Mouse (Mus musculus) heart, embryonic 11.5 days (tissue): ENCODE results near the gene Zfp39. TPM values are rescaled to one million over a fixed set of nuclear protein-coding genes. Genes with fewer than 3 reads are reported as not detected.

Source experiments
- ATAC-seq: fragments of 200-750 bp; cut with Nextera tagmentation; replicated peaks from 2 replicates; pipeline ENCODE4 v1.8.0; 2017; ENCODE audit warnings: moderate library complexity; ENCODE audit not compliant: insufficient number of reproducible peaks, low FRiP score, low TSS enrichment
- H3K27ac ChIP-seq: fragments of 300-500 bp; sonication (generic); 2 replicates; pipeline ENCODE4 v1.5.1; 2014; ENCODE audit warnings: mild to moderate bottlenecking, low read depth, low read length
- H3K27me3 ChIP-seq: fragments of 300-500 bp; sonication (generic); 2 replicates; pipeline ENCODE4 v1.6.1; 2014; ENCODE audit warnings: mild to moderate bottlenecking, low read length, mixed read lengths; ENCODE audit not compliant: control insufficient read depth, insufficient read depth
- H3K36me3 ChIP-seq: fragments of 300-500 bp; sonication (generic); 2 replicates; pipeline ENCODE4 v1.6.1; 2014; ENCODE audit warnings: mild to moderate bottlenecking, low read length, moderate library complexity, mixed read lengths; ENCODE audit not compliant: control insufficient read depth, insufficient read depth
- H3K4me1 ChIP-seq: fragments of 300-500 bp; sonication (generic); 2 replicates; pipeline ENCODE4 v1.6.1; 2014; ENCODE audit warnings: low read length; ENCODE audit not compliant: control insufficient read depth, insufficient read depth
- H3K4me2 ChIP-seq: fragments of 300-500 bp; sonication (generic); 2 replicates; pipeline ENCODE4 v1.6.1; 2014; ENCODE audit warnings: mild to moderate bottlenecking, moderate library complexity
- H3K4me3 ChIP-seq: fragments of 300-500 bp; sonication (generic); 2 replicates; pipeline ENCODE4 v1.5.1; 2014; ENCODE audit warnings: low read depth, low read length
- H3K9ac ChIP-seq: fragments of 300-500 bp; sonication (generic); 2 replicates; pipeline ENCODE4 v1.6.1; 2014; ENCODE audit warnings: mild to moderate bottlenecking, low read depth, low read length, moderate library complexity
- H3K9me3 ChIP-seq: fragments of 300-500 bp; sonication (generic); replicated peaks from 2 replicates; pipeline ENCODE4 v1.6.1; 2016; ENCODE audit warnings: low read length; ENCODE audit not compliant: control insufficient read depth
- WGBS: fragments of 180-500 bp; shearing (Covaris S2); extraction: QIAGEN DNeasy Blood & Tissue Kit; methylation state at CpG from one replicate; pipeline ENCODE4 v1.1.7; 2014; ENCODE audit not compliant: insufficient replicate concordance; 5-methylcytosine and 5-hydroxymethylcytosine counted together
- polyA plus RNA-seq: library from polyadenylated mRNA; unstranded; fragments of >200 nt; fragmentation: Nextera tagmentation; extraction: Ambion mirVana; gene quantifications from 2 replicates; pipeline ENCODE4 v1.2.1, GENCODE M21; 2014

The Zfp39 gene
- polyA plus RNA-seq, 1 experiment from 2014 or later: 5.4 TPM

GRCm38 (mm10) chr11:58944136-58944535, 40.1 kb upstream of the Zfp39 start:
- no peak overlapping the region for H3K27ac ChIP-seq
- H3K4me1 ChIP-seq: peaks cover 7% of the 10 kb centered on the region; the same call in 1 of the 2 replicates
- no peak overlapping the region for H3K4me2 ChIP-seq
- no peak overlapping the region for H3K4me3 ChIP-seq
- H3K36me3 ChIP-seq: no peaks in the 10 kb centered on the region
- H3K9me3 ChIP-seq: no peaks in the 10 kb centered on the region
- WGBS: 79% methylated on average over 5 of the region's 5 CpGs
- no peak overlapping the region for H3K9ac ChIP-seq
- peaks cover 26% of the 10 kb centered on the region for H3K27me3 ChIP-seq
- ATAC-seq: no peak

DNA sequence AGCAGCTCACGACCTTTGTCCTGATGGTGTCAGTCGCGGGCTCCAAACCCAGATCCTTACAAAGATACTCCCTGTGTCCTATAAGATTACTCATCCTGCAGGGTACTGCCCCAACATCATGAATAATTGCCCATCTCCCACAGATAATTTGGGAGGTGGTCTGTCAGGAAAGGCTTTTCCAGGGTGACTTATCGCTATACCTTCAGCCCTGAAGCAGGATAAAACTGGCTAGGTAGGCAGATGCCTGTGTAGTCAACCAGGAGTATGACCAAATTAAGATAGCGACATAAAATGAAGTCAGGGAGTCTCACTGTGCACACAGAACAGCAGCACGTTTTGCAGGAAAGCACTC, 35.0 kb upstream of the Zfp39 start:
- H3K27ac ChIP-seq: peak overlapping the region; percentile 92; the same call in 1 of the 2 replicates
- peaks cover 10% of the 10 kb centered on the region for H3K4me1 ChIP-seq
- peak overlapping the region; percentile 100 for H3K4me2 ChIP-seq
- H3K9me3 ChIP-seq: no peaks in the 10 kb centered on the region
- H3K4me3 ChIP-seq: peak overlapping the region; percentile 86
- H3K27me3 ChIP-seq: peaks cover 6% of the 10 kb centered on the region; the same call in 1 of the 2 replicates
- ATAC-seq: no peak
- H3K36me3 ChIP-seq: peaks cover 4% of the 10 kb centered on the region; the same call in 1 of the 2 replicates
- 19% methylated on average over 6 of the region's 6 CpGs for WGBS
- H3K9ac ChIP-seq: peak overlapping the region; percentile 79

GRCm38 (mm10) chr11:58938322-58939087, 34.5 kb upstream of the Zfp39 start, which contains the start of gene Rnf187:
TSS of gene Rnf187 (minus strand) at chr11:58938916.
- WGBS: under 1% methylated on average over 72 of the region's 95 CpGs
- no peaks in the 10 kb centered on the region for H3K9me3 ChIP-seq
- peak within 1 kb of the TSS; percentile 79 for H3K9ac ChIP-seq
- peaks cover 10% of the 10 kb centered on the region for H3K4me1 ChIP-seq
- H3K4me3 ChIP-seq: peak within 1 kb of the TSS; percentile 86
- peak within 1 kb of the TSS; percentile 100 for H3K4me2 ChIP-seq
- 0 out of 2 replicates have a peak, but pooled peaks cover 3% of the 10 kb centered on the region for H3K27me3 ChIP-seq
- peak; percentile 90 for ATAC-seq
- peak within 1 kb of the TSS; percentile 92 for H3K27ac ChIP-seq
- peaks cover 9% of the 10 kb centered on the region for H3K36me3 ChIP-seq

GRCm38 (mm10) chr11:58937909-58938308, 33.9 kb upstream of the Zfp39 start:
- Histone ChIP-seq H3K9ac (peak overlapping the region; percentile 79), H3K4me3 (peak overlapping the region; percentile 86), H3K27me3 (no peaks in the 10 kb centered on the region), H3K9me3 (no peaks in the 10 kb centered on the region), H3K4me1 (peaks cover 10% of the 10 kb centered on the region), H3K36me3 (peaks cover 14% of the 10 kb centered on the region), H3K4me2 (peak overlapping the region; percentile 100), H3K27ac (peak overlapping the region; percentile 92)
- WGBS: 1% methylated on average over 13 of the region's 13 CpGs
- ATAC-seq: no peak

DNA sequence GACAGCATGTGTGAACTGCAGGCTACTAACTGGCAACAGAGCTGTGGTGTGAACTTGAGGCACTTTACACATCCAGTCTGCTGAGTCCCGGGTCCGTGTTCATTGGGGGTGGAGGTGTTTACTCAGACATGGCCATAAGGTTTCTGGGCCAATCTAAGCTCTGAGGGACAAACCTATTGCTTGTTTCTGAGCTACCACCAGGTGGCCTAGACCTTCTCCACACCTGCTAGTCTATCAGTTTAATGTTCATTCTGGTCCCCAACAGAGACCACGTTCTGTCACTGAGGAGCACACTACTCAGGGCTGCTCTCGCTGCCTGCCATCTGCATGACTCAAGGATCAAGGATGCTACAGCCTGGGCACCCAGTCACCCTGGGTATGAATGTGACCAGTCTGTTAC, 27.6 kb upstream of the Zfp39 start:
- Histone ChIP-seq H3K4me1 (no peaks in the 10 kb centered on the region), H3K36me3 (peaks cover 20% of the 10 kb centered on the region), H3K27me3 (no peaks in the 10 kb centered on the region), H3K4me2 (no peak overlapping the region), H3K27ac (no peak overlapping the region), H3K9ac (no peak overlapping the region), H3K4me3 (no peak overlapping the region), H3K9me3 (no peaks in the 10 kb centered on the region)
- WGBS: 71% methylated on average over 4 of the region's 4 CpGs
- no peak for ATAC-seq

- WGBS: 71% methylated on average over 3 of the region's 3 CpGs
- H3K9me3 ChIP-seq: no peaks in the 10 kb centered on the region
- H3K4me2 ChIP-seq: no peak overlapping the region
- H3K9ac ChIP-seq: no peak overlapping the region
- H3K4me1 ChIP-seq: no peaks in the 10 kb centered on the region
- no peak overlapping the region for H3K4me3 ChIP-seq
- H3K27me3 ChIP-seq: no peaks in the 10 kb centered on the region
- H3K36me3 ChIP-seq: peaks cover 20% of the 10 kb centered on the region
- no peak overlapping the region for H3K27ac ChIP-seq
- ATAC-seq: no peak
These were observed 26.2 kb upstream of the Zfp39 start for GRCm38 (mm10) chr11:58930254-58930653.

GRCm38 (mm10) chr11:58929641-58930040, 25.6 kb upstream of the Zfp39 start:
- no peaks in the 10 kb centered on the region for H3K4me1 ChIP-seq
- H3K36me3 ChIP-seq: peaks cover 20% of the 10 kb centered on the region
- WGBS: 34% methylated on average over 3 of the region's 3 CpGs
- no peak overlapping the region for H3K4me2 ChIP-seq
- H3K9ac ChIP-seq: 0 out of 2 replicates have a peak overlapping the region, but pooled peaks have one; percentile 25
- H3K9me3 ChIP-seq: no peaks in the 10 kb centered on the region
- no peak for ATAC-seq
- no peak overlapping the region for H3K27ac ChIP-seq
- H3K27me3 ChIP-seq: no peaks in the 10 kb centered on the region
- no peak overlapping the region for H3K4me3 ChIP-seq

DNA sequence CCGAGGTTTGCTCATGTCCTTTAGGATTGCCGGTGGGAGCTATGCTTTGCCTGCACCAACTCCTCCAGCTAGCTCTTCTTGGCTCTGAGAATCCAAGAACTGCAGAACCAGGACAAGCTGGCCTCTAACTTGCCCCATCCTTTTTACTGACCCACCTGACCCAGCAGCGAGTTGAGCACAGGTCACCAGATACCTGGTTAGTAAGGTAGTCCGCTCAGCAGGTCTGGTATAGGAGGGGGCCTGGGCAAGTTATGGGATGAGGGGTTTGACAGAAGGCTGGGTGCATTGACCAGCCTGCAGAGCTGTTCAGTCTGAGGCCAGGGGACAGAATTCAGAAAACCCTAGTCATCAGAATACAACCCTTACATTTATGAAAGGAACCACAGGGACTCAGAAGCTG, 25.0 kb upstream of the Zfp39 start:
- no peak for ATAC-seq
- peaks cover 17% of the 10 kb centered on the region for H3K36me3 ChIP-seq
- 60% methylated on average over 4 of the region's 4 CpGs for WGBS

More for the DNA sequence above, 25.0 kb upstream of the Zfp39 start:
- Histone ChIP-seq H3K27ac (no peak overlapping the region), H3K9ac (no peak overlapping the region), H3K4me2 (no peak overlapping the region), H3K4me1 (no peaks in the 10 kb centered on the region), H3K9me3 (no peaks in the 10 kb centered on the region), H3K4me3 (no peak overlapping the region), H3K27me3 (no peaks in the 10 kb centered on the region)
